Mouse (Mus musculus) cerebellum, adult 2 months (tissue): ENCODE measurements around the gene Npb.

ENCODE experiments used
- CTCF ChIP-seq: fragments of 200-500 bp; IDR thresholded peaks from 2 replicates; pipeline ENCODE4 v1.5.1; 2011; ENCODE audit warnings: low read depth, mild to moderate bottlenecking, control low read depth, low read length, moderate library complexity, borderline replicate concordance; ENCODE audit not compliant: insufficient read depth
- POLR2A ChIP-seq: fragments of 200-500 bp; IDR thresholded peaks from 2 replicates; pipeline ENCODE4 v1.6.1; 2011; ENCODE audit warnings: low read length, control low read depth, borderline replicate concordance; ENCODE audit not compliant: insufficient read depth

- TF ChIP-seq POLR2A: peak; percentile 89
- no peak for TF ChIP-seq CTCF
Observed at GRCm38 (mm10) chr11:120617519-120618112, 9.3 kb downstream of the Npb start, which contains the start of gene Pcyt2.
